Mouse (Mus musculus) midbrain, embryonic 16.5 days (tissue): ENCODE results near the gene Psmf1. TPM values are rescaled to one million over a fixed set of nuclear protein-coding genes. Genes with fewer than 3 reads are reported as not detected.

ENCODE experiments used
- ATAC-seq: fragments of 200-750 bp; cut with Nextera tagmentation; 2 replicates; pipeline ENCODE4 v1.8.0; 2017; ENCODE audit warnings: moderate TSS enrichment
- H3K27ac ChIP-seq: fragments of 300-500 bp; sonication (generic); 2 replicates; pipeline ENCODE4 v1.5.1; 2014; ENCODE audit warnings: mild to moderate bottlenecking, low read length, mixed read lengths
- H3K27me3 ChIP-seq: fragments of 300-500 bp; sonication (generic); 2 replicates; pipeline ENCODE4 v1.6.1; 2014; ENCODE audit warnings: low read depth, low read length, mixed read lengths; ENCODE audit not compliant: control insufficient read depth, insufficient read depth
- H3K36me3 ChIP-seq: fragments of 300-500 bp; sonication (generic); 2 replicates; pipeline ENCODE4 v1.6.1; 2014; ENCODE audit warnings: mild to moderate bottlenecking, low read length, moderate library complexity, mixed read lengths; ENCODE audit not compliant: control insufficient read depth, insufficient read depth
- H3K4me1 ChIP-seq: fragments of 300-500 bp; sonication (generic); 2 replicates; pipeline ENCODE4 v1.6.1; 2014; ENCODE audit warnings: mild to moderate bottlenecking, low read length, mixed read lengths; ENCODE audit not compliant: control insufficient read depth, insufficient read depth
- H3K4me2 ChIP-seq: fragments of 300-500 bp; sonication (generic); 2 replicates; pipeline ENCODE4 v1.6.1; 2014; ENCODE audit warnings: mild to moderate bottlenecking, low read length, mixed read lengths
- H3K4me3 ChIP-seq: fragments of 300-500 bp; sonication (generic); 2 replicates; pipeline ENCODE4 v1.5.1; 2014; ENCODE audit warnings: low read depth, mild to moderate bottlenecking, low read length, moderate library complexity, mixed read lengths
- H3K9ac ChIP-seq: fragments of 300-500 bp; sonication (generic); 2 replicates; pipeline ENCODE4 v1.6.1; 2014; ENCODE audit warnings: low read depth, low read length, mixed read lengths
- H3K9me3 ChIP-seq: fragments of 300-500 bp; sonication (generic); replicated peaks from 2 replicates; pipeline ENCODE4 v1.6.1; 2014; ENCODE audit warnings: mild to moderate bottlenecking, low read length, mixed read lengths; ENCODE audit not compliant: control insufficient read depth, poor library complexity, severe bottlenecking
- WGBS: fragments of 180-500 bp; shearing (Covaris S2); extraction: QIAGEN DNeasy Blood & Tissue Kit; methylation state at CpG from one replicate; pipeline ENCODE4 v1.1.7; 2014; 5-methylcytosine and 5-hydroxymethylcytosine counted together
- polyA plus RNA-seq: library from polyadenylated mRNA; unstranded; fragments of >200 nt; fragmentation: Nextera tagmentation; extraction: Ambion mirVana; gene quantifications from 2 replicates; pipeline ENCODE4 v1.2.1, GENCODE M21; 2015

Psmf1 gene
- polyA plus RNA-seq, 1 experiment from 2014 or later, result 66.5 TPM

GRCm38 (mm10) chr2:151702851-151703190 is 41.2 kb downstream of the Psmf1 start:
- Histone ChIP-seq H3K36me3 (peaks cover 7% of the 10 kb centered on the region), H3K9me3 (no peaks in the 10 kb centered on the region), H3K27me3 (no peaks in the 10 kb centered on the region), H3K4me2 (peak overlapping the region; percentile 76), H3K4me1 (peaks cover 20% of the 10 kb centered on the region), H3K9ac (peak overlapping the region; percentile 96), H3K4me3 (peak overlapping the region; percentile 90), H3K27ac (peak overlapping the region; percentile 78)
- 1% methylated on average over 16 of the region's 17 CpGs for WGBS
- peak; percentile 68; the same call in 1 of the 2 replicates for ATAC-seq

GRCm38 (mm10) chr2:151702146-151702850 is 41.7 kb downstream of the Psmf1 start:
- H3K4me3 ChIP-seq, result peak overlapping the region; percentile 90
- peaks cover 5% of the 10 kb centered on the region for H3K36me3 ChIP-seq
- ATAC-seq, result peak; percentile 92
- WGBS, result under 1% methylated on average over 77 of the region's 97 CpGs
- no peaks in the 10 kb centered on the region for H3K9me3 ChIP-seq
- H3K27ac ChIP-seq, result peak overlapping the region; percentile 78
- no peaks in the 10 kb centered on the region for H3K27me3 ChIP-seq
- H3K4me1 ChIP-seq, result peaks cover 20% of the 10 kb centered on the region
- H3K4me2 ChIP-seq, result peak overlapping the region; percentile 76
- peak overlapping the region; percentile 96 for H3K9ac ChIP-seq

DNA sequence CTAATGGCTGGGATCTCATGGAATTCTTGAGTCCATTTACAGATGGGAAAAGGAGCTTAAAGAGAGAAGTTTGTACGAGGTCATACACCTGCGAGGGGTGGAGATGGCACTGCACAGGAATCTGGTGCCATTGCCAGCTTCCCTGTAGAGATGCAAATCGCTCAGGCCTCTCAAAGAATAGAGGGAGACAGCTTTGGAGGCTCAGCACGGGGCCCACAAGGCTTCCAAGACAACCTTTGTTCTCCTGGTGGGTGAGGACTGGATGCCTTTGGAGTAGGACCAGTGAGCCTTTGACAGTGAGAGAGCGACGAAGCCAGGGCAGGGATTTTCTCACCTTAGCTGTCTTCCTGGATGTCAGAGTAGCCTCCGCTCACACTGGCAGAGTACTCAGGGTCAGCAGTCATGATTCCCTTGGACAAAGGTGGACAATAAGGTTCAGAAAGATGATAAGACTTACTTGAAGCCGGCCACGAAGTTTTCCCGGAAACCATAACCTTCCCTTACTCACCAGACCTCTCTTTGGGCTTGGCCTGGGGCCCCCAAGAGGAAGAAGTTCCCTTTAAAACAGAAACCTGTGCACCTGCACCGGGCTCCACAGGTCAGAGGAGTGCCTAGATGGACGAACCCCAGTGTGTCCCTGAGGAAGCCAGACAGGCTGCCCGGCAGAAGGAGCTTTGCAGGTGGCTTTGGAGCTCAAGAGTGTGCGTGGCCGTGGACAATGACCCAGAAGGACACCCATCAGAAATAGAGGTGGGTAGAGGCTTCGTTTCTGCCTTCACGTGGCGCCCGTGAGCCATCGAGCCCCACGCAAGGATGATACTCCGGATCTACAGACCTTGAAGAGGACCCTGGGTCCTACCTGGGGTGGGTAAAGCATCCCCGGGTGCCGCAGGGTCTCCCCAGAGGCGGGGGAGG is 42.5 kb downstream of the Psmf1 start, which contains the start of gene Tmem74b:
Gene Tmem74b (plus strand): TSS at position 778 of the 915 bp plus-strand sequence.
- H3K4me3 ChIP-seq, result peak within 1 kb of the TSS; percentile 90
- 3% methylated on average over 25 of the region's 25 CpGs for WGBS
- H3K9ac ChIP-seq, result peak within 1 kb of the TSS; percentile 96
- H3K4me2 ChIP-seq, result peak within 1 kb of the TSS; percentile 76
- H3K27me3 ChIP-seq, result no peaks in the 10 kb centered on the region
- no peak for ATAC-seq
- peaks cover 20% of the 10 kb centered on the region for H3K4me1 ChIP-seq
- no peaks in the 10 kb centered on the region for H3K9me3 ChIP-seq
- peak within 1 kb of the TSS; percentile 78 for H3K27ac ChIP-seq
- no peaks in the 10 kb centered on the region for H3K36me3 ChIP-seq

DNA sequence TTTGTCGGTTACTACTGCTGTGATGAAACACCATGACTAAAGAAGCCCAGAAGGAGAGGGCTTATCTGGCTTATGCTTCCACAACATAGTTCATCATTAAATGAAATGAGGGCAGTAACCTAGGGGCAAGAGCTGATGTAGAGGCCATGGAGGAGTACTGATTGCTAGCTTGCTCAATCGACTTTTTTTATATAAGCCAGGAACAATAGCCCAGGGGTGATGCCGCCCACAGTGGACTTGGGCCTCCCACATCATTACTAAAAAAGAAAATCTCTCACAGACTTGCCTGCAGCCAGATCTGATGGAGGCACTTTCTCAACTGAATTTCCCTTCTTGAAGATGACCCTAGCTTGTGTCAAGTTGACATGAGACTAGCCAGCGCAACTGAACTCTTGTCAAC is 61.0 kb downstream of the Psmf1 start:
- Histone ChIP-seq H3K9ac (no peak overlapping the region), H3K4me3 (no peak overlapping the region), H3K27ac (no peak overlapping the region), H3K27me3 (no peaks in the 10 kb centered on the region), H3K36me3 (no peaks in the 10 kb centered on the region), H3K4me1 (no peaks in the 10 kb centered on the region), H3K9me3 (no peaks in the 10 kb centered on the region), H3K4me2 (no peak overlapping the region)
- WGBS, result 89% methylated on average over 4 of the region's 4 CpGs
- no peak for ATAC-seq

- Histone ChIP-seq H3K4me3 (no peak overlapping the region), H3K4me1 (no peaks in the 10 kb centered on the region), H3K36me3 (no peaks in the 10 kb centered on the region), H3K27me3 (no peaks in the 10 kb centered on the region), H3K27ac (no peak overlapping the region), H3K9ac (no peak overlapping the region), H3K4me2 (no peak overlapping the region), H3K9me3 (no peaks in the 10 kb centered on the region)
- WGBS, result 49% methylated on average over 3 of the region's 3 CpGs
- ATAC-seq, result peak; percentile 86
These were observed 61.6 kb downstream of the Psmf1 start for GRCm38 (mm10) chr2:151682357-151682756.

- no peaks in the 10 kb centered on the region for H3K4me1 ChIP-seq
- 63% methylated on average over 2 of the region's 2 CpGs for WGBS
- H3K9ac ChIP-seq, result no peak overlapping the region
- H3K4me3 ChIP-seq, result no peak overlapping the region
- no peaks in the 10 kb centered on the region for H3K36me3 ChIP-seq
- ATAC-seq, result 0 out of 2 replicates have a peak, but pooled peaks have one; percentile 14
- no peaks in the 10 kb centered on the region for H3K27me3 ChIP-seq
- H3K4me2 ChIP-seq, result no peak overlapping the region
- no peaks in the 10 kb centered on the region for H3K9me3 ChIP-seq
- no peak overlapping the region for H3K27ac ChIP-seq
These were observed 67.8 kb downstream of the Psmf1 start for GRCm38 (mm10) chr2:151676234-151676633.

DNA sequence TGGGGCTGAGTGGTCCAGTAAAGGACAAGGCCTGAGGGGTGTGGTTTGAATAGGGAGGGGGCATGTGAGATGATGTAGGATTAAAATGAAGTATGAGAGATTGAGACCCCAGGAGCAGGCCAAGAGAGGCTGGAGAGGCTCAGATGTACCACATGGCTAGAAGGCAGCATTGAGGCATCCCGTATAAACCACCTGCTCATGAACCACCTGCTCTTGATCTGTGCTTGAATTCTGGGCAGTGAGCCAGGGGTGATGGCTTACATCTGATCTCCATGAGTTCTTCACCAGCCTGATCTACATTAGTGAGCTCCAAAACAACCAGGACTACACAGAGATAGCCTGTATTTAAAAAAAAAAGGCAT is 73.0 kb downstream of the Psmf1 start:
- no peaks in the 10 kb centered on the region for H3K36me3 ChIP-seq
- no peak overlapping the region for H3K9ac ChIP-seq
- no peak overlapping the region for H3K4me3 ChIP-seq
- no peaks in the 10 kb centered on the region for H3K9me3 ChIP-seq
- whole genome bisulfite sequencing, result 46% methylated on average over 1 of the region's 1 CpGs
- H3K27me3 ChIP-seq, result no peaks in the 10 kb centered on the region
- no peaks in the 10 kb centered on the region for H3K4me1 ChIP-seq
- H3K4me2 ChIP-seq, result no peak overlapping the region
- ATAC-seq, result no peak
- no peak overlapping the region for H3K27ac ChIP-seq

- H3K4me1 ChIP-seq, result no peaks in the 10 kb centered on the region
- H3K9ac ChIP-seq, result peak overlapping the region; percentile 35; the same call in 1 of the 2 replicates
- H3K4me2 ChIP-seq, result peak overlapping the region; percentile 44
- H3K36me3 ChIP-seq, result no peaks in the 10 kb centered on the region
- H3K4me3 ChIP-seq, result peak overlapping the region; percentile 27
- H3K27me3 ChIP-seq, result no peaks in the 10 kb centered on the region
- peak; percentile 51 for ATAC-seq
- no peak overlapping the region for H3K27ac ChIP-seq
- H3K9me3 ChIP-seq, result no peaks in the 10 kb centered on the region
- 42% methylated on average over 47 of the region's 48 CpGs for WGBS
These were observed 73.7 kb downstream of the Psmf1 start for GRCm38 (mm10) chr2:151670026-151670967.
